11 mouse cellular contexts compared by ENCODE assay signal in the genomic region with DNA sequence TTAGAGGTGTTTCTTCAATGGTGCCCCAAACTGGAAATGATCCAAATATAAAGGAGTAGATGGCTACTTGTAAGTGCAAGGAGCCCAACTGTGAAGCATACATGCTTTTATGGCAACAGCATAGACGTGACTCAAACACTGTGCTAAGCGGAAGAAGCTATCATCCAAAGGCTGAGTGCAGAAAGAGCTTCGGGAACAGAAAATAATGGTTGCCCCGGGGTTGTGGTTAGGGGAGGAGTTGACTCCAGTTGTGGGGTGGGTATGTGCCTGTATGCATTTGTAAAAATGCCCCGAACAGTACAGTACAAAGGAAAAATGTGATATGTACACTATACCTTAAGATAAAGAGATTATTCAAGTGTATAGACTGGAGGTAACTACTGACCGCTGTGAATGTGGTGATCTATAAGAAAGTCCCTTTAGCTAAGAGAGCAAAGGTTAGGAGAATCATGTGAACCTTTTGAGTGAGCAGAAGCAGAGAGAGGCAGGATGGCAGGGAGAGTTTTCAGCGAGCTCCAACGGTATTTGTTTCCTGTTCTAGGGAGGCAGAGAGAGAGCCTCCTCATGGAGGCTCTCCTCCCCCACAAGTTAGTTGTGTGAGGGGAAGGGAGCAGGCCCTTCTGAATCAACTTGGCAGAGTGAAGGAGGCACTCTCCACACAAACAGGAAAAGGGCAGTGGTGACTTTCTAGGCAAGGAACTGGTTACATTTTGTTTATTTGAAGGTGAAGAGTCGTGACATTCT. TPM values are rescaled to one million over a fixed set of nuclear protein-coding genes. Genes with fewer than 3 reads are reported as not detected.
DNase-seq lines count a peak whose midpoint lies in the region; ATAC-seq and TF ChIP-seq lines count a peak whose summit lies in the region.
"Had no signal": no experiment of that assay in that cellular context is flagged by ENCODE, and none has a peak within 500 bp of the region (broad histone marks: within the 10 kb centered on the region; RNA-seq: fewer than 3 reads in every experiment).

No protein-coding gene starts in this region.

- no peak overlapping the region for H3K4me2 ChIP-seq in kidney, postnatal 0 days (ENCODE audit: low read length)
- no peak overlapping the region for H3K4me2 ChIP-seq in forebrain, embryonic 13.5 days
- no peak overlapping the region for H3K4me2 ChIP-seq in midbrain, postnatal 0 days (ENCODE audit: low read depth, low read length, poor library complexity, severe bottlenecking)
- H3K4me2 ChIP-seq: midbrain, embryonic 13.5 days had no signal

- WGBS in kidney, postnatal 0 days: 67% methylated on average over 9 of the region's 9 CpGs
- 88% methylated on average over 9 of the region's 9 CpGs for WGBS in limb, embryonic 10.5 days
- 91% methylated on average over 9 of the region's 9 CpGs for WGBS in forebrain, embryonic 13.5 days
- whole genome bisulfite sequencing in midbrain, postnatal 0 days: 89% methylated on average over 9 of the region's 9 CpGs

- no peak overlapping the region for H3K4me3 ChIP-seq in kidney, postnatal 0 days (replicated peaks; ENCODE audit: low read depth, low read length)
- no peak overlapping the region for H3K4me3 ChIP-seq in limb, embryonic 10.5 days
- H3K4me3 ChIP-seq in forebrain, embryonic 13.5 days: no peak overlapping the region
- no peak overlapping the region for H3K4me3 ChIP-seq in midbrain, postnatal 0 days (ENCODE audit: low read depth, low read length)
- H3K4me3 ChIP-seq: hindbrain, embryonic 10.5 days; midbrain, embryonic 13.5 days had no signal

- H3K27me3 ChIP-seq in kidney, postnatal 0 days (ENCODE audit: insufficient read depth, low read length): no peaks in the 10 kb centered on the region
- H3K27me3 ChIP-seq in limb, embryonic 10.5 days (ENCODE audit: low read depth, poor library complexity, severe bottlenecking): no peaks in the 10 kb centered on the region
- no peaks in the 10 kb centered on the region for H3K27me3 ChIP-seq in forebrain, embryonic 13.5 days
- no peaks in the 10 kb centered on the region for H3K27me3 ChIP-seq in midbrain, postnatal 0 days (ENCODE audit: insufficient read depth, low read length)
- H3K27me3 ChIP-seq: midbrain, embryonic 13.5 days had no signal

- H3K4me1 ChIP-seq in kidney, postnatal 0 days (replicated peaks; ENCODE audit: insufficient read depth, low read length): no peaks in the 10 kb centered on the region
- peaks cover 12% of the 10 kb centered on the region; the same call in 1 of the 2 replicates for H3K4me1 ChIP-seq in limb, embryonic 10.5 days
- no peaks in the 10 kb centered on the region for H3K4me1 ChIP-seq in forebrain, embryonic 13.5 days
- no peaks in the 10 kb centered on the region for H3K4me1 ChIP-seq in midbrain, postnatal 0 days (ENCODE audit: insufficient read depth, low read length)
- H3K4me1 ChIP-seq: hindbrain, embryonic 10.5 days; midbrain, embryonic 13.5 days had no signal

- H3K9ac ChIP-seq in kidney, postnatal 0 days (ENCODE audit: low read depth, low read length): no peak overlapping the region
- H3K9ac ChIP-seq in forebrain, embryonic 13.5 days: no peak overlapping the region
- no peak overlapping the region for H3K9ac ChIP-seq in midbrain, postnatal 0 days (replicated peaks; ENCODE audit: low read length, poor library complexity, severe bottlenecking)
- H3K9ac ChIP-seq: midbrain, embryonic 13.5 days had no signal

- no peak for ATAC-seq in kidney, postnatal 0 days (replicated peaks; ENCODE audit: low FRiP score, low read depth)
- peak; percentile 42 for ATAC-seq in activated CD4-positive, CD25-positive, alpha-beta regulatory T cell, adult 4 months
- 0 out of 2 replicates have a peak, but pooled peaks have one; percentile 10 for ATAC-seq in monocyte, adult 5-6 weeks (replicated peaks; ENCODE audit: insufficient number of reproducible peaks, low FRiP score, low TSS enrichment, poor library complexity, severe bottlenecking)
- ATAC-seq in forebrain, embryonic 13.5 days: no peak
- ATAC-seq in midbrain, postnatal 0 days (ENCODE audit: low FRiP score): no peak
- ATAC-seq: forebrain, embryonic 14.5 days; midbrain, embryonic 13.5 days had no signal

- TF ChIP-seq CTCF in kidney, postnatal 0 days (IDR thresholded peaks at IDR 0.05; ENCODE audit: low read depth): no peak
- no peak for TF ChIP-seq CTCF in midbrain, postnatal 0 days (IDR thresholded peaks at IDR 0.05)

- no peak for DNase-seq in kidney, postnatal 0 days (ENCODE audit: low spot score)
- no peak for DNase-seq in kidney, adult 18-20 months
- DNase-seq in limb, embryonic 10.5 days (ENCODE audit: low spot score): no peak
- DNase-seq in midbrain, postnatal 0 days (ENCODE audit: low spot score): no peak
- no peak for DNase-seq in urinary bladder, postnatal 14 days (ENCODE audit: low spot score)

- peak overlapping the region; percentile 51 for H3K27ac ChIP-seq in kidney, postnatal 0 days
- peak overlapping the region; percentile 25; the same call in 1 of the 2 replicates for H3K27ac ChIP-seq in limb, embryonic 10.5 days
- H3K27ac ChIP-seq in forebrain, embryonic 13.5 days: no peak overlapping the region
- no peak overlapping the region for H3K27ac ChIP-seq in midbrain, postnatal 0 days (ENCODE audit: low read depth, low read length)
- H3K27ac ChIP-seq: hindbrain, embryonic 10.5 days; midbrain, embryonic 13.5 days had no signal

- no peaks in the 10 kb centered on the region for H3K36me3 ChIP-seq in kidney, postnatal 0 days (ENCODE audit: insufficient read depth, low read length)
- no peaks in the 10 kb centered on the region for H3K36me3 ChIP-seq in limb, embryonic 10.5 days
- no peaks in the 10 kb centered on the region for H3K36me3 ChIP-seq in forebrain, embryonic 13.5 days (ENCODE audit: poor library complexity, severe bottlenecking)
- no peaks in the 10 kb centered on the region for H3K36me3 ChIP-seq in midbrain, postnatal 0 days (ENCODE audit: insufficient read depth, low read length)
- H3K36me3 ChIP-seq: hindbrain, embryonic 10.5 days; midbrain, embryonic 13.5 days had no signal

- no peaks in the 10 kb centered on the region for H3K9me3 ChIP-seq in kidney, postnatal 0 days (replicated peaks; ENCODE audit: low read length)
- no peaks in the 10 kb centered on the region for H3K9me3 ChIP-seq in limb, embryonic 10.5 days (replicated peaks)
- no peaks in the 10 kb centered on the region for H3K9me3 ChIP-seq in forebrain, embryonic 13.5 days (replicated peaks)
- no peaks in the 10 kb centered on the region for H3K9me3 ChIP-seq in midbrain, postnatal 0 days (ENCODE audit: low read length)
- H3K9me3 ChIP-seq: hindbrain, embryonic 10.5 days had no signal

RNA-seq across cellular contexts. Expression of gene Gm5148, which starts 23.1 kb away (rescaled TPM):
- 11.4 and 14.4 TPM in 2 replicates for polyA plus RNA-seq in kidney, postnatal 0 days (2015; fragmentation: Nextera tagmentation; extraction: Ambion mirVana)
- polyA plus RNA-seq in activated CD4-positive, CD25-positive, alpha-beta regulatory T cell, adult 4 months (2017; shearing (Covaris generic)): 1 to 10 TPM; 1.5 to 1.6 TPM
- polyA plus RNA-seq in limb, embryonic 10.5 days (2016; fragmentation: Nextera tagmentation; extraction: Ambion mirVana): 4.6 and 5.7 TPM in 2 replicates
- 24.7 to 61.8 TPM (median 41.2 TPM) in 3 replicates for total RNA-seq in monocyte, adult 5-6 weeks (2017)
- polyA plus RNA-seq in forebrain, embryonic 13.5 days (2015; fragmentation: Nextera tagmentation; extraction: Ambion mirVana): 5.2 and 5.3 TPM in 2 replicates
- 13.3 and 15.7 TPM in 2 replicates for total RNA-seq in midbrain, postnatal 0 days (2014; rRNA removed)
- polyA plus RNA-seq in midbrain, postnatal 0 days (2015; fragmentation: Nextera tagmentation; extraction: Ambion mirVana): 17.5 and 17.8 TPM in 2 replicates

Comparison
In these comparisons a context has a peak if more than half of its experiments do, and no peak if none do; other contexts are left out.
1. ATAC-seq: peak in activated CD4-positive, CD25-positive, alpha-beta regulatory T cell, adult 4 months (single experiment) and monocyte, adult 5-6 weeks (single experiment); none in kidney, postnatal 0 days (single experiment), forebrain, embryonic 13.5 days (single experiment) and midbrain, postnatal 0 days (single experiment).
2. H3K27ac ChIP-seq: peak in kidney, postnatal 0 days (single experiment) and limb, embryonic 10.5 days (single experiment); none in forebrain, embryonic 13.5 days (single experiment) and midbrain, postnatal 0 days (single experiment).